Mouse (Mus musculus) embryonic facial prominence, embryonic 12.5 days (tissue): ENCODE measurements around the gene Nedd9. TPM values are rescaled to one million over a fixed set of nuclear protein-coding genes. Genes with fewer than 3 reads are reported as not detected.

Source experiments
- ATAC-seq: fragments of 200-750 bp; cut with Nextera tagmentation; 2 replicates; pipeline ENCODE4 v1.8.0; 2017; ENCODE audit not compliant: insufficient number of reproducible peaks, insufficient read depth, low FRiP score, low TSS enrichment
- H3K27ac ChIP-seq: fragments of 300-500 bp; sonication (generic); 2 replicates; pipeline ENCODE4 v1.5.1; 2016; ENCODE audit warnings: mild to moderate bottlenecking
- H3K27me3 ChIP-seq: fragments of 300-500 bp; sonication (generic); 2 replicates; pipeline ENCODE4 v1.6.1; 2016; ENCODE audit warnings: mild to moderate bottlenecking, moderate library complexity
- H3K36me3 ChIP-seq: fragments of 300-500 bp; sonication (generic); 2 replicates; pipeline ENCODE4 v1.6.1; 2016; ENCODE audit warnings: mild to moderate bottlenecking
- H3K4me1 ChIP-seq: fragments of 300-500 bp; sonication (generic); 2 replicates; pipeline ENCODE4 v1.6.1; 2016
- H3K4me2 ChIP-seq: fragments of 300-500 bp; sonication (generic); replicated peaks from 2 replicates; pipeline ENCODE4 v1.6.1; 2016; ENCODE audit warnings: mild to moderate bottlenecking, moderate library complexity
- H3K4me3 ChIP-seq: fragments of 300-500 bp; sonication (generic); 2 replicates; pipeline ENCODE4 v1.5.1; 2016; ENCODE audit warnings: mild to moderate bottlenecking
- H3K9ac ChIP-seq: fragments of 300-500 bp; sonication (generic); 2 replicates; pipeline ENCODE4 v1.6.1; 2016; ENCODE audit warnings: mild to moderate bottlenecking, moderate library complexity
- H3K9me3 ChIP-seq: fragments of 300-500 bp; sonication (generic); 2 replicates; pipeline ENCODE4 v1.6.1; 2016; ENCODE audit warnings: mild to moderate bottlenecking, moderate library complexity
- WGBS: fragments of 180-500 bp; shearing (Covaris S2); methylation state at CpG from one replicate; pipeline ENCODE4 v1.1.7; 2016; 5-methylcytosine and 5-hydroxymethylcytosine counted together
- polyA plus RNA-seq: library from polyadenylated mRNA; unstranded; fragments of >200 nt; fragmentation: Nextera tagmentation; extraction: Ambion mirVana; gene quantifications from 2 replicates; pipeline ENCODE4 v1.2.1, GENCODE M21; 2016

Gene Nedd9
- polyA plus RNA-seq, 1 experiment from 2014 or later = 20.6 TPM

DNA sequence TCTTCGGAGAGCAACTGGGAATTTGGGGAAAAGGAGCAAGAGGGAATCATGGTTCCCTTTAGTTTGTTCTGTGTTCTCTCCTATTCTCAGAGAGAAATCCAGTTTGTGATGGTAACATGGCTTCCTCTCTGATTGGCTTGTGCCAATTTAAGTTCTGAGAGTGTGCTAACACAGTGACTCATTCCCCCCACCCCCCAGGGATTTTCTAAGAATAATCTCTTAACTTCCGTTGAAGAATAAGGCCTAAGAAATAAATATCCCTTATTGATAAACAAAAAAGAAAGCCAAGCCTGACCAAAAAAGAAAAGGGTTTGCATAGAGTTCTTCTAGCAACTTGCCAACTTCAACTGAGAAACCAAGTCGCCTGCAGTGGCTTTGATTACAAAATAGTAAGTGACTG, 86.9 kb downstream of the Nedd9 start:
- WGBS = 71% methylated on average over 3 of the region's 3 CpGs

DNA sequence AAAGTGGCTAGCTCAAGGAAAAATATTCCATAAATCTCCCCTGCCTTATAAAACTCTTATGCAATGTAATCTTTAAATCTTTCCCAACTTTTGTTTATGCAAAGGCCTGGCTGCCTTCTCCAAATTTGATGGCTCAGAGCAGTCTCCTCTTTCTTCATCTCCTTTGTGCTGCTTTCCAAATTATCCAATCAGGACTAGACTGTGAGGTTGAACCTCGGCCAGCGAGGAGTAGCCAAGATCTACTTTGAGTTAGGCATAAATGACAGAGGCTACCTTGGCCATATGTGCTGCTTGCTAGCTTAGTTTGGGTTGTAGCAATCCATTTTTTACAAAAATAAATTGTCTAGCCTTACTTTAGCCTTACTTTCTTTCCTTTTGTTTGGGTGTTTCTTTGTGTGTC, 95.0 kb downstream of the Nedd9 start:
- no peak for ATAC-seq
- Histone ChIP-seq H3K9me3 (no peaks in the 10 kb centered on the region), H3K36me3 (no peaks in the 10 kb centered on the region), H3K4me2 (no peak overlapping the region), H3K4me3 (no peak overlapping the region), H3K4me1 (no peaks in the 10 kb centered on the region), H3K27me3 (no peaks in the 10 kb centered on the region), H3K27ac (no peak overlapping the region), H3K9ac (no peak overlapping the region)
- WGBS = 78% methylated on average over 2 of the region's 2 CpGs

More for the DNA sequence above, 86.9 kb downstream of the Nedd9 start:
- no peak overlapping the region for H3K27ac ChIP-seq
- H3K4me1 ChIP-seq = no peaks in the 10 kb centered on the region
- no peak overlapping the region for H3K4me3 ChIP-seq
- no peaks in the 10 kb centered on the region for H3K27me3 ChIP-seq
- no peak overlapping the region for H3K4me2 ChIP-seq
- no peaks in the 10 kb centered on the region for H3K36me3 ChIP-seq
- H3K9me3 ChIP-seq = no peaks in the 10 kb centered on the region
- ATAC-seq = no peak
- no peak overlapping the region for H3K9ac ChIP-seq

DNA sequence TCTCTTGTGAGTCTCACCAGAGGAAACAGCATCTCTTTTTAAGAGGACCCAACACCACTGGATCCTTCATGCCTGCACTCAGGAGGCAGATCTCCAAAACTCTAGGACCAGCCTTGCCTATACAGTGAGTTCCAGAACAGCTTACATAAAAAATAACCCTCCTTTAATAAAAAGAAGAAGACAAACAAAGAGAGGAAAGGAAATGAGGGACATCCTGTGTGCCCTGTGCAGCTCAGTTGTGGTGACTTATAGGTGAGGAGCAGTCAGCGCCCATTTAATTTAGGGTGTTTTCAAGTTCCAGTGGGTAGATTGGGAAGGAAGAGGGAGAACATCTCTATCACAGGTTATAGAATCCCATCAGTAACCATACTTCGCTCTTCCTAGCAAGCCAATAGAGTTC, 96.5 kb downstream of the Nedd9 start:
- H3K9ac ChIP-seq = no peak overlapping the region
- H3K27me3 ChIP-seq = no peaks in the 10 kb centered on the region
- H3K36me3 ChIP-seq = no peaks in the 10 kb centered on the region
- H3K4me2 ChIP-seq = no peak overlapping the region
- no peak for ATAC-seq
- H3K27ac ChIP-seq = no peak overlapping the region
- H3K4me3 ChIP-seq = no peak overlapping the region
- H3K4me1 ChIP-seq = no peaks in the 10 kb centered on the region
- 89% methylated on average over 2 of the region's 2 CpGs for WGBS
- no peaks in the 10 kb centered on the region for H3K9me3 ChIP-seq

DNA sequence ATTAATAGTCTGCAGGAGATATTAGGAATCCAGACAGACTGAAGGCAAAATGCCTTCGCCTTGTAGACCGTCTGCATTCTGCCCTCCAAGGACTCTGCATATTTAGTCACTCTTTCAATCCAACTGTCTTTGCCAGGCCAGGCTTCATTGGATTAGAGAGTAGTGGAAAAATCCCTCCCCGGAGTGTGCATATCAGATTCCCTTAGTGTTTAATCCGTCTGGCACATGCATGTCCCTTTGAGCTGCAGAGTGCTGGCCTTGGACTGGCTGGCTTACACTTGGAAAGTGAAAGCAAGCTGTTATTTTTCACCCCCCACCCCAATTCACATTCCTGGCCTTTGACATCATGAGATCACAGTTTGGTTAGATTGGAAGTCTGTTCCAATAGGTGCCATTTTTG, 100.6 kb downstream of the Nedd9 start:
- Histone ChIP-seq H3K9ac (no peak overlapping the region), H3K27ac (no peak overlapping the region), H3K4me1 (no peaks in the 10 kb centered on the region), H3K36me3 (no peaks in the 10 kb centered on the region), H3K4me3 (no peak overlapping the region), H3K9me3 (no peaks in the 10 kb centered on the region), H3K27me3 (no peaks in the 10 kb centered on the region), H3K4me2 (no peak overlapping the region)
- 0 out of 2 replicates have a peak, but pooled peaks have one; percentile 35 for ATAC-seq
- WGBS = 47% methylated on average over 4 of the region's 4 CpGs

DNA sequence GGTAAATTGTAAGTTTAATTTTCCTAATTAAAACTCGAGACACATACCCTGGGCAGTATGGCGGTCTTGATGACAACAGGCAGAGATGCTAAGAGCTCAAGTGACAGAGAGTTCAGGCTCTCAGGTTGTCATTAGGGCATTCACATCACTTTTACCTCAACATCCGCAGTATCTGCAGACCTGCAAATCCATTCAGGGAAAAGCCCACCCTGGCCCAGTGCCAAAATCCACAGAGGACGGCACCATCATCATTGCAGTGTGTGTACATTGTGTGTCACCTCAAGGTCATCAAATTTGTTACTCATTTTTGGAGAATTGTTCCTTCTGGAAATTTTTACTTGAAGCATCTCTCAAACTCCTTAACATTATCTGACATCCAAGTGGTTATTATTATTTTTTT, 102.3 kb downstream of the Nedd9 start:
- Histone ChIP-seq H3K27ac (no peak overlapping the region), H3K4me2 (no peak overlapping the region), H3K36me3 (no peaks in the 10 kb centered on the region), H3K9ac (no peak overlapping the region), H3K27me3 (no peaks in the 10 kb centered on the region), H3K4me1 (no peaks in the 10 kb centered on the region), H3K9me3 (no peaks in the 10 kb centered on the region), H3K4me3 (no peak overlapping the region)
- WGBS = 66% methylated on average over 4 of the region's 4 CpGs
- no peak for ATAC-seq

DNA sequence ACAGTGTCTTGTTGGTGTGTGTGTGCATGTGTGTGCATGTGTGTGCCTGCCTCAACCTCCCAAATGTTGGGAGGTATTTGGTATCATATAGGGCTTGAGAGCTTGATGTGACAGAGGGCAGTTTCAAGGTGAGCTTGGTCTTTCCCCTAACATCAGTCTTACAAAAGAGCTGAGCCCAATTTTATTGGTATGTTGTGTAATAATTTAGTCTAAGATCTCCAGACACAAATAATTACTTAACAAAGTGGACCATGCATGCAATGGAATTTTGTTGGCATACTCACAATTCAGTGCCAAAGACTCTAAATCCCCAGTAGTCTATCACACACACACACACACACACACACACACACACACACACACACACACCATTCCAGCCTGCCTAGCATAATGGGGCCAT, 104.5 kb downstream of the Nedd9 start:
- H3K36me3 ChIP-seq = no peaks in the 10 kb centered on the region
- no peaks in the 10 kb centered on the region for H3K4me1 ChIP-seq
- H3K9ac ChIP-seq = no peak overlapping the region
- no peak overlapping the region for H3K4me2 ChIP-seq
- ATAC-seq = no peak
- H3K9me3 ChIP-seq = no peaks in the 10 kb centered on the region
- H3K27ac ChIP-seq = no peak overlapping the region
- H3K4me3 ChIP-seq = no peak overlapping the region
- no peaks in the 10 kb centered on the region for H3K27me3 ChIP-seq

DNA sequence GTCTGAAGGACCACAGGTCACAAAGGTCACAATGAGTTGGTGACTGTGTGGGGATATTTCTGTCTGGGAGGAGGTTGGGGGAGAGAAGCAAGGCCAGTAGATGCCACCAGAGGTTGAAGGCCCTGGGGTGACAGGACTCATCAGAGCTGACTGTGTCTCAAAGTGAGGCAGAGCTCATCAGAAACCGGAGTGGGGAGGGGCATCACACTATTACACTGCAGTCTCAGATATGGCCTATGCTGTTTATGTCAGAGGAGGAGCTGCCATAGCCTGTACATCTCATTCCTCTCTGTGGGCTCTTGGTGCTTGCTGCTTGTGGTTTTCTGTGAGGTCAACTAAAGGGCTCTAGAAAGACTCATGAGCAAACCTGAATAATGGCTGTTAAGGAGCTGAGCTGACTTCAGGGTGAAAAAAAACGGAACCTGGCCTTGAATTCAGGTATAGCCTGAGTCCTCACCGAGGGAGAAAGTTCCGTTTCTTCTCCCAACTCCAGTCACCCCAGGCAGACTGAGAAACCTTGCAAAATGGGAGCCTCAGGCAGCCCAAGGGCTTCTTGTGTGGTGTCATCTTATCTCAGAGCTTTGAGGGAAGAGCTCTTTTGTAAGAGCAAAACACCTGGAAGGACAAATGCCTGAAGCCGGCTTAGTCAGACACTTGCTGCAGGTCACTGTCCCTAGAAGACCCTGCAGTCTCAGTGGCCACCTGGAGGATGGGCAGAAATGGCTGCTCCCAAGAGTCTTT, 105.2 kb downstream of the Nedd9 start:
- no peak for ATAC-seq
- WGBS = 82% methylated on average over 5 of the region's 5 CpGs

DNA sequence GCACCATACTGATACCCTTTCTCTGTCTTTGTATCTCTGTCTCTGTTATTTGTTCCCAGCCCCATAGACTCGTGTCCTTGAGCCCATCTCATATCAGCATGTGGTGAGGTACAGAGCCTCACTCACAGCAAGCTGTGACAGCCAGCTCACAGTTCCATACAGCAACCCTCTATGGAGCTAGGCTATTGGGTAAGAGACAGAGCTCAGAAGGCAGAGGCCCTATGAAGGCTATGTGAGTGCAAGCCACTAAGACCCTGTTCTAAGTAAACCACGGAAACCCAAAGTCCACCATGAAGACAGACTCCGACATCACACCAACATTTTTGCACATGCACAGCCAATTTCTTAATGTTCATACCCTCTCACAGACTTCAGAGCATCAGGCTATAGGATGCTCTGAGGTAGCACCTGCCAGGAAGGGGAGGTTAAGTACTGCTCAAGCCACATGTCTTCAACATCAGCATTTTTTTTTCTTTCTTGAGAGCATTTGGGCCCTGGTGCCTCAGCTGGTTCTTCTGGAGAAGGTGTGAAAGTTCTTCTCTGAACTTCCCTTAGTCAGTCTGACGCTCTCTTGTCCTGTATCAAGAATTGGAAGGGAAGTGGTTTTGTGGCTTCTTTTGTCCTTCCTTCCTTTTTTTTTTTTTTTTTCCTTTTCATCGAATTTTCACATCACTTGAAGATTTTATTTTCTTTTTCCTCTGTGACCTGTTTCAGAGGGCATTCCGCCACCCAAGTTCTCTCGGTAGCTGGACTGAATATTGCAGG, 105.9 kb downstream of the Nedd9 start:
- Histone ChIP-seq H3K4me2 (no peak overlapping the region), H3K4me3 (no peak overlapping the region), H3K9ac (no peak overlapping the region), H3K4me1 (0 out of 2 replicates have a peak, but pooled peaks cover 3% of the 10 kb centered on the region), H3K9me3 (no peaks in the 10 kb centered on the region), H3K27ac (no peak overlapping the region), H3K27me3 (no peaks in the 10 kb centered on the region), H3K36me3 (no peaks in the 10 kb centered on the region)
- ATAC-seq = no peak
- WGBS = 77% methylated on average over 7 of the region's 7 CpGs

More for the DNA sequence above, 105.2 kb downstream of the Nedd9 start:
- no peak overlapping the region for H3K9ac ChIP-seq
- H3K36me3 ChIP-seq = no peaks in the 10 kb centered on the region
- H3K4me1 ChIP-seq = 0 out of 2 replicates have a peak, but pooled peaks cover 2% of the 10 kb centered on the region
- no peak overlapping the region for H3K4me3 ChIP-seq
- no peaks in the 10 kb centered on the region for H3K9me3 ChIP-seq
- H3K27me3 ChIP-seq = no peaks in the 10 kb centered on the region
- H3K27ac ChIP-seq = no peak overlapping the region
- no peak overlapping the region for H3K4me2 ChIP-seq

DNA sequence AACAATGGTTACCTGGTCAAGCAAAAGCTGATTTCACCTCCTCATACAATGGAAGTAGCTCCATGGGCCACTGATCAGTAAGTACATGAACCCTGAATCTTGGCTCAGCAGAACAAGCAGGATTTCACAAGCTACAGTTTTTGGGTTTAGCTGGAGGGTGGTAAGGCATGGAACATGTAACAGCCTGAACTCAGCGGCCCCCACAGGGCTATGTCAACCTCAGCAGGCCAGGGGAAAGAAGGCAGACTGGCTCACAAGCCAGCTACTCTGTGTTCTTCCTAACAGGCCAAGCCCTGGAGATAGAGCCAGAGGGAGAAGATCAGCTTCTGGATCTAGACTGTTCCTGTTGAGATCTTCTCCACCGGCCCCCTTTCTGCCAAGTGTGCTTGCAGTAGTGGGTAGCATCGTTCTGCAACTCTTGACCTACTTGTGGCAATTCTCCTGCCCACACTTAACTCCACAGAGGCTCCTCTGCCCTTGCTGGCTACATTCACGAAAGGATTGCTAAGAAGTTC, 107.2 kb downstream of the Nedd9 start:
- Histone ChIP-seq H3K4me1 (0 out of 2 replicates have a peak, but pooled peaks cover 3% of the 10 kb centered on the region), H3K4me2 (no peak overlapping the region), H3K27ac (no peak overlapping the region), H3K4me3 (no peak overlapping the region), H3K9ac (no peak overlapping the region), H3K36me3 (no peaks in the 10 kb centered on the region), H3K9me3 (no peaks in the 10 kb centered on the region), H3K27me3 (no peaks in the 10 kb centered on the region)
- WGBS = 94% methylated on average over 4 of the region's 4 CpGs
- ATAC-seq = no peak

DNA sequence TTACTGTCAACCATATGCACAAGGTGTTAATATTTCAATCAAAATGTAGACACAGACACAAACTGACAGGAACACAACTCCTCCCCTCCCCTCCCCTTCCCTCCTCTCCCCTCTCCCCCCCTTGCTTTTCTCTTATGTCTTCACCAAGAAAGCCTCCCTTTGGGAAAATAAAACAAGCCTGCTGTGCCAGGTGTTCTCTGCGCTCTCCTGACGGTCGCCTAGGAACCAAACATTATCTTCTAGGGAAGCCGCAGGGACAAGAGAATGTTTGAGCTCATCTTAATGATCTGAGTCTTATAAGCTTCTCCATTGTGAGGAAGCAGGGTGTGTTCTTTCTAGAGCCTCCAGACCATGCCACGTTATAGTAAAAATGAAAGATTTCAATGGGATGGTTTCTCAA, 108.7 kb downstream of the Nedd9 start:
- Histone ChIP-seq H3K27me3 (no peaks in the 10 kb centered on the region), H3K27ac (no peak overlapping the region), H3K4me1 (0 out of 2 replicates have a peak, but pooled peaks cover 3% of the 10 kb centered on the region), H3K9ac (no peak overlapping the region), H3K4me3 (no peak overlapping the region), H3K9me3 (no peaks in the 10 kb centered on the region), H3K36me3 (no peaks in the 10 kb centered on the region), H3K4me2 (no peak overlapping the region)
- ATAC-seq = no peak
- WGBS = 66% methylated on average over 5 of the region's 5 CpGs

DNA sequence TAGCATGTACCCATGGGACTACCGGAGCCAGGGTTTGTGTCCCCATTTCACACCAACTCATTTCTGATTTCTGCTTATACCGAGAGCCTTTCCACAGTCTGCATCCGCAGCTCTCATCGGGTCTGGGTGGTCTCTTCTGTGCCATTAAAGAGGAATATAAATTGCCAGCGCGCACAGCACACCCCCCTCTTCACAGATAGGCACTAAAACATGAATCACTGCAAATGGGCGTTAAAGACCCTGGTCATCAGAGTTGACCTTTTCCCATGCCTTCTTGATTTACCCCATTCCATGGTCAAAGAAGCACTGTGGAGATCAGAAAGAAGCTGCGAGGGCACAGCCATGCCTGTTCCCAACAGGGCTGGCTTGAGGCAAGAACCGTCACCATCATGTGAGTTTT, 109.3 kb downstream of the Nedd9 start:
- 0 out of 2 replicates have a peak, but pooled peaks cover 3% of the 10 kb centered on the region for H3K4me1 ChIP-seq
- no peak for ATAC-seq
- no peak overlapping the region for H3K4me3 ChIP-seq
- H3K4me2 ChIP-seq = no peak overlapping the region
- no peak overlapping the region for H3K27ac ChIP-seq
- no peaks in the 10 kb centered on the region for H3K9me3 ChIP-seq
- WGBS = 65% methylated on average over 9 of the region's 9 CpGs
- H3K36me3 ChIP-seq = no peaks in the 10 kb centered on the region
- no peak overlapping the region for H3K9ac ChIP-seq
- H3K27me3 ChIP-seq = no peaks in the 10 kb centered on the region

DNA sequence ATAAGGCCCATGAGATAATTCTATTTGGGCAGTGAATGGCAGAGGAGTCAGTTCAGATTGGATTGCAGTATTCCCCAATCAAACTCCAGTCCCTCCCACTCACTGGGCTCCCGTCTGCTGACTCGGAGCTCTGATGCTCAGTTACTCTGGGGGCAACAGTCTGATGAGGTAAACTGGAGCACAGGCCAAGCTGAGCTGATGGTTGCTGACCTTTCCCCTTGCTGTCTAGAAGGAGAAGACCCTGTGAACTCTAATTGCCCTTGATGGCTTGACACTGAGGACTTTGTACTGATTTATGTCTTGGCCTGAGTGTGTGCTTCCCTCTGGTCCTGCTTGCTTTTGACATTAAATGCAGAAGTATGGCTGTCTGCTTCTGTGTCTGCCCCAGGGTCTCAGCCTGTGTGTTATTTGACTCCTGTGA, 110.1 kb downstream of the Nedd9 start:
- H3K4me1 ChIP-seq = 0 out of 2 replicates have a peak, but pooled peaks cover 3% of the 10 kb centered on the region
- H3K9me3 ChIP-seq = no peaks in the 10 kb centered on the region
- H3K27me3 ChIP-seq = no peaks in the 10 kb centered on the region
- no peak overlapping the region for H3K9ac ChIP-seq
- H3K4me3 ChIP-seq = no peak overlapping the region
- no peak overlapping the region for H3K27ac ChIP-seq
- no peak for ATAC-seq
- no peak overlapping the region for H3K4me2 ChIP-seq
- H3K36me3 ChIP-seq = no peaks in the 10 kb centered on the region
- WGBS = 29% methylated on average over 2 of the region's 2 CpGs
